Mouse (Mus musculus): Measurements from ENCODE around the gene Lrrc39. TPM values are rescaled to one million over a fixed set of nuclear protein-coding genes. Genes with fewer than 3 reads are reported as not detected.

The Lrrc39 gene
- polyA plus RNA-seq, 2 experiments = 1.0 to 1.1 TPM

GRCm38 (mm10) chr3:116594728-116595602, 32.2 kb downstream of the Lrrc39 start, which contains the start of gene Sass6:
Sass6 (plus strand) TSS chr3:116594982.
- Histone ChIP-seq H3K4me1 (ENCODE audit: control insufficient read depth, insufficient read depth, low read length) (0 out of 2 replicates have a peak, but pooled peaks cover 2% of the 10 kb centered on the region), H3K27me3 (ENCODE audit: control insufficient read depth, insufficient read depth, low read length) (no peaks in the 10 kb centered on the region), H3K4me3 (replicated peaks; ENCODE audit: low read length) (peak within 1 kb of the TSS; percentile 66), H3K9me3 (ENCODE audit: control insufficient read depth, low read length) (no peaks in the 10 kb centered on the region), H3K9ac (ENCODE audit: low read depth, low read length, severe bottlenecking) (peak within 1 kb of the TSS; percentile 65), H3K4me2 (replicated peaks; ENCODE audit: low read depth, low read length, severe bottlenecking) (peak within 1 kb of the TSS; percentile 82), H3K27ac (replicated peaks; ENCODE audit: low read depth, low read length) (peak within 1 kb of the TSS; percentile 79), H3K36me3 (ENCODE audit: control insufficient read depth, insufficient read depth, low read length) (peaks cover 19% of the 10 kb centered on the region)
- WGBS = 0% methylated on average over 65 of the region's 65 CpGs
- ATAC-seq (ENCODE audit: low FRiP score, low read depth) (peak; percentile 98), DNase-seq (ENCODE audit: low spot score) (peak; percentile 100)
- no peak for TF ChIP-seq POLR2A (IDR thresholded peaks at IDR 0.05; ENCODE audit: borderline replicate concordance, extremely low read depth, insufficient read depth, insufficient read length)

- no peak for DNase-seq (ENCODE audit: low spot score)
- WGBS = 7% methylated on average over 10 of the region's 10 CpGs
- H3K27me3 ChIP-seq (ENCODE audit: control insufficient read depth, insufficient read depth, low read length) = no peaks in the 10 kb centered on the region
- 0 out of 2 replicates have a peak, but pooled peaks cover 2% of the 10 kb centered on the region for H3K4me1 ChIP-seq (ENCODE audit: control insufficient read depth, insufficient read depth, low read length)
- H3K9me3 ChIP-seq (ENCODE audit: control insufficient read depth, low read length) = no peaks in the 10 kb centered on the region
- H3K4me3 ChIP-seq (replicated peaks; ENCODE audit: low read length) = peak overlapping the region; percentile 66
- ATAC-seq (ENCODE audit: low FRiP score, low read depth) = no peak
- no peak overlapping the region for H3K27ac ChIP-seq (replicated peaks; ENCODE audit: low read depth, low read length)
- H3K9ac ChIP-seq (ENCODE audit: low read depth, low read length, severe bottlenecking) = peak overlapping the region; percentile 65
- peak overlapping the region; percentile 82 for H3K4me2 ChIP-seq (replicated peaks; ENCODE audit: low read depth, low read length, severe bottlenecking)
- no peak for TF ChIP-seq POLR2A (IDR thresholded peaks at IDR 0.05; ENCODE audit: borderline replicate concordance, extremely low read depth, insufficient read depth, insufficient read length)
- H3K36me3 ChIP-seq (ENCODE audit: control insufficient read depth, insufficient read depth, low read length) = peaks cover 13% of the 10 kb centered on the region
These were observed 32.8 kb downstream of the Lrrc39 start for GRCm38 (mm10) chr3:116595603-116595991.

GRCm38 (mm10) chr3:116599705-116600104, 36.9 kb downstream of the Lrrc39 start:
- H3K27ac ChIP-seq (replicated peaks; ENCODE audit: low read depth, low read length) = no peak overlapping the region
- no peaks in the 10 kb centered on the region for H3K27me3 ChIP-seq (ENCODE audit: control insufficient read depth, insufficient read depth, low read length)
- peaks cover 3% of the 10 kb centered on the region; the same call in 1 of the 2 replicates for H3K36me3 ChIP-seq (ENCODE audit: control insufficient read depth, insufficient read depth, low read length)
- no peak overlapping the region for H3K9ac ChIP-seq (ENCODE audit: low read depth, low read length, severe bottlenecking)
- 84% methylated on average over 2 of the region's 2 CpGs for WGBS
- H3K4me2 ChIP-seq (replicated peaks; ENCODE audit: low read depth, low read length, severe bottlenecking) = no peak overlapping the region
- no peaks in the 10 kb centered on the region for H3K9me3 ChIP-seq (ENCODE audit: control insufficient read depth, low read length)
- H3K4me1 ChIP-seq (ENCODE audit: control insufficient read depth, insufficient read depth, low read length) = 0 out of 2 replicates have a peak, but pooled peaks cover 2% of the 10 kb centered on the region
- DNase-seq (ENCODE audit: low spot score) = no peak
- no peak for TF ChIP-seq POLR2A (IDR thresholded peaks at IDR 0.05; ENCODE audit: borderline replicate concordance, extremely low read depth, insufficient read depth, insufficient read length)
- ATAC-seq (ENCODE audit: low FRiP score, low read depth) = no peak
- H3K4me3 ChIP-seq (replicated peaks; ENCODE audit: low read length) = no peak overlapping the region

- Histone ChIP-seq H3K9ac (ENCODE audit: low read depth, low read length, severe bottlenecking) (no peak overlapping the region), H3K4me1 (ENCODE audit: control insufficient read depth, insufficient read depth, low read length) (no peaks in the 10 kb centered on the region), H3K36me3 (ENCODE audit: control insufficient read depth, insufficient read depth, low read length) (peaks cover 7% of the 10 kb centered on the region; the same call in 1 of the 2 replicates), H3K9me3 (ENCODE audit: control insufficient read depth, low read length) (no peaks in the 10 kb centered on the region), H3K4me3 (replicated peaks; ENCODE audit: low read length) (no peak overlapping the region), H3K27me3 (ENCODE audit: control insufficient read depth, insufficient read depth, low read length) (no peaks in the 10 kb centered on the region), H3K27ac (replicated peaks; ENCODE audit: low read depth, low read length) (no peak overlapping the region), H3K4me2 (replicated peaks; ENCODE audit: low read depth, low read length, severe bottlenecking) (no peak overlapping the region)
- no peak for TF ChIP-seq POLR2A (IDR thresholded peaks at IDR 0.05; ENCODE audit: borderline replicate concordance, extremely low read depth, insufficient read depth, insufficient read length)
- ATAC-seq (ENCODE audit: low FRiP score, low read depth) = no peak
- WGBS = 91% methylated on average over 5 of the region's 5 CpGs
- no peak for DNase-seq (ENCODE audit: low spot score)
These were observed 38.2 kb downstream of the Lrrc39 start for GRCm38 (mm10) chr3:116601005-116601404.

GRCm38 (mm10) chr3:116601781-116602180, 39.0 kb downstream of the Lrrc39 start:
- no peaks in the 10 kb centered on the region for H3K9me3 ChIP-seq (ENCODE audit: control insufficient read depth, low read length)
- no peak for DNase-seq (ENCODE audit: low spot score)
- no peak overlapping the region for H3K27ac ChIP-seq (replicated peaks; ENCODE audit: low read depth, low read length)
- H3K4me1 ChIP-seq (ENCODE audit: control insufficient read depth, insufficient read depth, low read length) = no peaks in the 10 kb centered on the region
- H3K27me3 ChIP-seq (ENCODE audit: control insufficient read depth, insufficient read depth, low read length) = no peaks in the 10 kb centered on the region
- no peak for TF ChIP-seq POLR2A (IDR thresholded peaks at IDR 0.05; ENCODE audit: borderline replicate concordance, extremely low read depth, insufficient read depth, insufficient read length)
- no peak for ATAC-seq (ENCODE audit: low FRiP score, low read depth)
- peaks cover 9% of the 10 kb centered on the region; the same call in 1 of the 2 replicates for H3K36me3 ChIP-seq (ENCODE audit: control insufficient read depth, insufficient read depth, low read length)
- H3K4me3 ChIP-seq (replicated peaks; ENCODE audit: low read length) = no peak overlapping the region
- H3K4me2 ChIP-seq (replicated peaks; ENCODE audit: low read depth, low read length, severe bottlenecking) = no peak overlapping the region
- 93% methylated on average over 5 of the region's 5 CpGs for WGBS
- no peak overlapping the region for H3K9ac ChIP-seq (ENCODE audit: low read depth, low read length, severe bottlenecking)
